Mouse (Mus musculus) heart, postnatal 25 days (tissue): ENCODE data around the gene Kdsr. TPM values are rescaled to one million over a fixed set of nuclear protein-coding genes. Genes with fewer than 3 reads are reported as not detected.
"Not testable (repeated sequence)": the region's sequence is repeated elsewhere in the genome, so short reads cannot be mapped to it uniquely, and the experiment has no call there.

Experiments
- DNase-seq: peaks from one replicate; pipeline ENCODE4 v3.0.0; 2022; ENCODE audit warnings: low spot score
- intact Hi-C: fragments of 180-260 bp; cut with DNase I; formaldehyde crosslinking; loops from one replicate; pipeline ENCODE4 v1.15.1; 2025
- total RNA-seq, 2 experiments: library from RNA; stranded (reverse); gene quantifications; 2 replicates each; pipeline ENCODE4 v1.2.3; 2021

Kdsr gene
- total RNA-seq, 2 experiments from 2014 or later = 6.1 to 6.9 TPM

DNA sequence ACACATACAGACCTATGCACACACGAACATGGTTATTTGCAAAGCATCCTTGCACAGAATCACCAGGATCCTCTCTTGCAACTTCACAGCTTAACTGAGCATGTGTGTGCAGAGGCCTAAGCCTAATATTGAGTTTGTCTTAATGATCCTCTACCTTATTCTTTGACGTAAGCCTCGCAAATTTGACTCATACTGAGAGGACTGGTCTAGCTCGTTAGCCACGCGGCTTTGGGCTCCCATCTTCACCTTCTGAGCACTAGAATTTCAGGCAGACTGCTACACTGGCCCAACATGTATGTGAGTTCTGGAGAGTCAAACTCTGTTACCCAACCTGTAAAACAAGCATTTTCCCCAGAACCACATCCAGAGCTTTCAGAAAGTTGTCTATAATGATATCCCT lies 16.5 kb downstream of the Kdsr start:
- intact Hi-C loops = no loop called here
- no peak for DNase-seq

DNA sequence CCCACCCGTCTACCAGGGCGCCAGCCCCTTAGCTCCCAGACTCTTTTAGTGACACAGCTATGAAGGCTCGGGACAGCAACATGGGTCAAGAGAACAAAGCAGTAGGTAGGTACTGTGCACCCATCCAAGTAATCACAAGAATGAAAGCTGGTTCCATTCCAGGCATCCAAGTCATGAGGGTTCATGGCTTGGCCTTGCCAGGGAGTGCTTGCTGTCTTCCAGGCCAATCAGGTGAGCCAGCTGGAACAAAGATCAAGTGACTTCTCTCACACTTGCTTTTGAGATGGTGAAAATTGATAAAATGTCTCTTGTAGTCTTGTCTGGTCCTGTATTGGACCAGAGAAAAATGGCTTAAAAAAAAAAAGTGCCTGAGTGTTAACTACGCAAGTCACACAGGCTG lies 18.8 kb downstream of the Kdsr start:
- no peak for DNase-seq
- intact Hi-C loops = no loop called here

DNA sequence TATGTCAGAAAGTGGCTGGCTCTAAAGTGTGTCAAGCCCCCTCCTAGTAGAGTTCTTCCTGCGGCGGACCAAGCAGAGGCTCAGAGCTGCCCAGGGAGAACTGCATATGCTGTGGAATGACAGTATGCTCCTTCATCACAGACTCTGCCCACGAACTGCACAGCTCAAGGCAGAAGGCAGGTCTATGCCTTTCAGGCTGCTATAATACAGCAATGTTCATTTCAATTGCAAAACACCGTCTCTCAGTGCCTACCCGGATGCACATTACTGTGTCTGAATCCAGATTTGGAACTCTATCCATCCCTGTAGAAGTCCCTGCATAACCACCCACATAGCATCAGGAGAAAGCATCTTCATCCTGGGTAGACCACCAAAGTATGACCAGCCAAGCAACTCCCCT lies 19.7 kb downstream of the Kdsr start:
- DNase-seq = no peak
- intact Hi-C loops = loop anchor here (5.0 kb wide), 3 partner anchors 77 to 313 kb away; no protein-coding TSS in a partner anchor

DNA sequence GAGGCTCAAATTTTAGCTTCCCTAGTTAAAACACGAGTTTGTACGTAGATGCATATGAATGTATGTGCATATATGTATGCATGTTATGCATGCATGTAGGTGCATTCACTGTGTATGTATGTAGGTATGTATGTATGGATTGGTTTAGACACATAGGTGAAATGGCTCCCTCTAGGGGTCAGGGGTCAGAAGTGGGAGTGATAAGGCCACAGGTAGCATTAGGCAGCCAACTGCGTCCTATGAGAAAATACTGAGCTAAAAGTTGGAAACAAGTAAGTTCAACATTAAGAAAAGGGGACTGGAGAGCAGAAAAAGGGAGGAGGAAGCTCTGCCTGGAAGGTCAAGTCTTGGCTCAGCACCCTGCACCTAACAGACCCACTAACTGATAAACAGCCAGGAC lies 21.4 kb downstream of the Kdsr start:
- intact Hi-C loops = loop anchor here (5.0 kb wide), 3 partner anchors 79 to 311 kb away; no protein-coding TSS in a partner anchor
- no peak for DNase-seq

DNA sequence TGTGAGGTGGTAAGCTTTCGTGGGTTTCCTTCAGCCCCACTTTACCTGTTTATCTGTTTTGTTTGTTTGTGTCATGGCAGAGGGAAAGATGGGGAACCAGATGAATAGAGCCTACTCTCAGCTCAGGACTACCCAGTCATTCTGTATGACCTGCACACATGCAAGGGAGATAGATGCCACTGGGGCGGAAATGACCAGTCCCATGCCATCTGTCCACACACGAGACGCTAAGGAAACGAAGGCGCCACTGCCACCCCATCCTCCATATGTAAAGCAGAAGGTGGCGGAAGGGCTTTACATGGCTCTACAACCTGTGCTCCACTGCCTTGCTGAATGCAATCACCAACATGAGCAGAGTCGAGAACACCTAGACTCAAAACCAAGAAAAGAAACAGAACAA lies 23.3 kb downstream of the Kdsr start:
- DNase-seq = no peak
- intact Hi-C loops = loop anchor here (5.0 kb wide), 3 partner anchors 81 to 309 kb away; no protein-coding TSS in a partner anchor

DNA sequence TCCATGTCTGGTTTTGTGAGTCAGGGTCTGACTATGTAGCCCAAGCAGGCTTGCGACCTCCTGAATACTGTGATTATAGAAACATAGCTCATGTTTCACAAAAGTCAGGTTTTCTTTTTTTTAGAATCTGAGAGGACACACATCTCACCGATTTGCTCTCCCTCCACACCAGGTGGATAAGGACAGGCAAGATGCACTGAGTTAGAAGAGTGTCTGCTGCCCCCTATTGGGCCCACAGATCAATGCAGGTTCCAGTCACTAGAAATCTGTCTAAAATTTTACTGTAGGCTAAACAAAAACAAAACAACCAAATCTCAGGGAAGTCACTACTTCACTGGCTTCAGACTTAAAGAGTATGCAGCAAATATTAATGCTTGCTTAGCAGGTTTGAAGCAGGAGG lies 23.9 kb downstream of the Kdsr start:
- intact Hi-C loops = loop anchor here (5.0 kb wide), 3 partner anchors 82 to 308 kb away; no protein-coding TSS in a partner anchor
- DNase-seq = no peak

DNA sequence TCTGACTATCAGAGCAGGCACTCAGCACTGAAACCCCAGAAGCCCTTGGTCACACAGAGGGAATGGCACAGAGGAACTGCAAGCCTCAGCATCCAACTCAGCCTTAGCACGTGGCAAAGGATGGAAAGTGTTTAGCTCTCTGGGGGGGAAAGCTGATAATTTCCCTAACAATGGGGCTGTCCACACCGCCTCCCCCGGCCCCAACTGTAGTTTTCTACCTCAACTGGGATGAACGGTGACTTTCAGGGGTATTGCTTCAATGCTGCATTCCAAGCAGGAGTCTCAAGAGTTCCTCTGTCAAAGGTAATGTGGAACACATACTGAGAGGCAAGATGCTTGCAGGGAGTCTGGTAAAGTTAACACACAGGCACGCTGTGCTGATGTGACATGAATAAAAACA lies 37.5 kb downstream of the Kdsr start:
- intact Hi-C loops = no loop called here
- DNase-seq = no peak

DNA sequence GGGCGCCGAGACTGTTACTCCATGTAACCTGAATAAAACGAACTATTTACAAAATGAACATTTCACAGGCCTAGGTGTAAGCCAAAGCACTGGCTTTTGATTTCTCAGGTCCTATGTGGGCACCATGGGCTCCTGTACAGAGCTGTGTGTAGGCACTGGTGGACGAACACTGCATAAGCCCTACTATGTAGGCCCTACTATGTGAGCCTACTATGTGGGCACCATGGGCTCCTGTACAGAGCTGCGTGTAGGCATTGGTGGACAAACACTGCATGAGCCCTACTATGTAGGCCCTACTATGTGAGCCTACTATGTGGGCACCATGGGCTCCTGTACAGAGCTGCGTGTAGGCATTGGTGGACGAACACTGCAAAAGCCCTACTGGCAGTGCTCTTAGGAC lies 41.8 kb downstream of the Kdsr start:
- DNase-seq = not testable (repeated sequence)
- intact Hi-C loops = loop anchor here (1.0 to 10.0 kb wide), 5 partner anchors 175 to 653 kb away; partner anchors contain the start of gene Phlpp1

DNA sequence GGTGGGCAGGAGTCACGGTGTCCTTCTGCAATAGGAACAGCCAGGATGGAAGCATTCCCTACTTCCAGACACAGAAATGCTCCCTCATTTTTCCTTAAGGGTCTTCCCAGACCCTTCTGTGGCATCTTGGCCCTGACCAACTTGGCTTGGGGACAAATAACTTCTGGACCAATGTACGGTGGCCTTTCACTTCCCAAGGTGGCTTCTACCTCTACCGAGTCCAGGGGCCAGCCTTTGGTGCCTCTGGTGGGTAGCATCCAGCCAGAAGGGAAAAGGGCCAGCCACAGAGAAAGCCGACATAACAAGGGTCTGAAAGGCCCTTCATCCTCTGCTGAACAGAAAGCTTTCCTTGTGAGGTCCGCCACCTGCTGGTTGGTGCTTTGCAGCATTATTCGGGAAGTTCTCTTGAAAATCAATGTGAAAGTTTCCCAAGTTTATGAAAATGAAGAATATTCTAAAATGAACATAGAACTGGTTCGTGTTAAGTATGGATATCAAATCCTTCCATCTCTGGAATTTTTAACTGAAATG lies 42.4 kb downstream of the Kdsr start:
- peak; percentile 9 for DNase-seq
- intact Hi-C loops = loop anchor here (1.0 to 10.0 kb wide), 5 partner anchors 175 to 652 kb away; partner anchors contain the start of gene Phlpp1

DNA sequence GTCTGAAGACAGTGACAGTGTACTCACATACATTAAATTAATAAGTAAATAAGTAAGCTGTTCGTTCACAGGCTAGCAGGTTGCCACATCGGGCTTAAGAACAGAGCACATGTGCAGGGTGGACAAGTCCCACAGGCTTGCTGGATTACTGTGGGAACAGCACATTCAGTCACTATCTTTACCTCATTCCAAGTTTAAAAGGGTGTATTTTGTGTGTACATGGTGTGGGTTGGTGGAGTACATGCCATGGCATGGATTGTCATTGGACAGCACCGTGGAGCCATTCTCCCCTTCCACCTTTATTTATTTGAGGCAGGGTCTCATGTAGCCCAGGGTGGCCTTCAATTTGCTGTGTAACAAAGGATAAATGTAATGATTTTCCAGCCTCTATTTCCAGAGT lies 43.4 kb downstream of the Kdsr start:
- intact Hi-C loops = loop anchor here (10.0 kb wide), 2 partner anchors 541 to 651 kb away; partner anchors contain the start of gene Phlpp1
- no peak for DNase-seq

DNA sequence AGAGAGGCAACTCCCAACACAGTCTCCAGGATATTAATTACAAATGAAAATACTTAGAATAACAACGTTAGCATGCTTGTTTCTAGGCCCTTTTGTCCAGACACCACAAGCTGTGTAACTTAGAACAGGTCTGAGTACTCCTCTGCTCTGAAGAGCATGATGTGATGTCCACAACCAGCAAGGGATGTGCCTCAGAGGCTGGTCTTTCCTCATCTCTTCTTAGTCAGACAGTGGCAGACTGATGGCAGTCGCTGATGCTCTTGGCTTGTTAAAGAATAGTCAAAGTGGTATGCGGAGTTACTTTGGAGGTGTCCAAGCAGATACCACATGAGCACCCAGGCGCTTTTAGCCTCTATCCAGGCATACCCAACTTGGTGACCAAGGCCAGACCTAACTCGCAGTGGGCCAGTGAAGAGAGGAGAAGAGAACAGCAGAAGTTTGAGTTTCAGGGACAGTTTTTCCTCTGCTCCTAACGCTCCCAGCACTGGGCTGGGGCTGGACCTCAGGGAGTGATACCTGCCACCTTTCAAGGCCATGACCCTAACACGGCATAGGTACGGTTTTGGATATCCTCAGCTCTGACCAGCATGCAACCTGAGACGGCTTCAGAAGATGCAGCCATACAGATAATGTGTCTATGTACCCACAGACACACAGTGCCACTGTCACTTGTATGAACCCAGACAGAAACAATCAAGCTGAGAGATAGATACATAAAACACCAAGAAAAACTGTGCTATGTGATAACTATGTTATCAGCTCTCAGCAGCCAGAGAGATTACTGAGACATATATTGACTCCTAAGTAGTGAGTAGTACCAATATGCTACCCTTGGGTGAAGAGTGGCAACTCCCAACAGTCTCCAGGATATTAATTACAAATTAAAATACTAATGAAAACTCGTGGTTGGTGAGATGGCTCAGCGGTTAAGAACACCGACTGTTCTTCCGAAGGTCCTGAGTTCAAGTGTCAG lies 44.1 kb downstream of the Kdsr start:
- intact Hi-C loops = loop anchor here (10.0 kb wide), 2 partner anchors 541 to 651 kb away; partner anchors contain the start of gene Phlpp1
- no peak for DNase-seq

DNA sequence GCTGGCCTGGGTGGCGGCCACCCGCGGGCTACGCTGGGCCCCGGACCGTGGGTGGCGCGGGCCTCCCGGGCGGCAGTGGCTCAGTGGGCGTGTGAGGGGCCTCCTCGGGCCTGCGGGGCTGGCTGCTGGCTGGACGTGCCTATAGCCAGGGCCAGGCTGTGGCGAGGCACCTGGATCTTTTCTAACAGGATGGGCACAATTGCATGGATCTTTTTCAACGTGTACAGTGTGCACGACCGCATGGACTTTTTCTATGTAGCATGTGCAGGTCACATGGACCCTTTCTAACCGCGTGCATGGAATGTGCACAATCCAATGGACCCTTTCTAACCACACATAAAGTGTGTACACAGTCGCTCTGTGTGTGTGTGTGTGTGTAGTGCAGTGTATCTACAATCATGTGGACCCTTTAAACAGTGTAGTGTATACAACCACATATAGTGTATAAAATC lies 45.0 kb downstream of the Kdsr start:
- DNase-seq = no peak
- intact Hi-C loops = loop anchor here (10.0 kb wide), 2 partner anchors 540 to 650 kb away; partner anchors contain the start of gene Phlpp1

DNA sequence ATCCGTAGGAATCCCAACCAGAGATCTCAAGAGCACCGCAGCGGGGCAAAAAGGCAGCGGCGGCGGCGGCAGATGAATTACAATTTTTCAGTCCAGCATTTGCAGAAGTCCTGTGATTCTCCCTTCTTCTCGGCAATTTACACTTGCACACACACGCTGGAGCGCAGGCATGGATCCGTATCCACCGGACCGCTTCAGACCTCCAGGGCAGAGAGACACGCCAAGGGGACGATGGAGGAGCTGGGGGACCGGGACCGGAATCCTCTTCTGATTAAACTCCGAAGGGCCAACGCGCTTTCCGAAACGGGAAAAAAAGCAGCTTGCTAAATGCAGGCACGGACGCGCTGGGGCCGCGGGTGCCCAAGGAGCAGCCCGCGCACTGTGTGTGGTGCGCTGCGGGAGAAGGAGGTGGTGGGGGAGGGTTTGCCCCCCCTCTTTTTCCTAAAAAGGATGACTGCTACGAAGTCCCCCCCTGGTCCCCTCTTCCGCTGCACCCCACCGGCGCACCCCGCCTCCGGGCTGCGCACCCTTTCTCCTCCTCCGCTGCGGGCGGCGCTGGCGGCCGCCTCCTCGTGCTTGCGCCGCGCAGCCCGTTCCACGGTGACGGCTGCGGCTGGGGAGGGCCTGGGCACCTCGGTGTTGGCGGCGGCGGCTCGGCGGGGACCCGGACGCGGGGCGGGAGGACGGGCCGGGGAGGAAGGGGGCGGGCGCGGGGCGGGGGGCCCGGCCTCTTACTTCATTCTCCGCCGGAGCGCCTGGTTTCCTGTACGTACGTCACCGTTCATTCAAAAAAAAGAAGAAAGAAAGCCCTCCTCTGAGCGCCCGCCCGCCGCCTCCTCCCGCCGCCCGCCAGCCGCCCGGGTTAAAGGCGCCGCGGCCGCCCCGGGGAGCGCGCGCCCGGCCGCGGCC lies 45.7 kb downstream of the Kdsr start, which contains the start of gene Bcl2:
Bcl2 (minus strand) TSS at position 654 of the 909 bp plus-strand sequence.
- peak; percentile 72 for DNase-seq
- intact Hi-C loops = loop anchor here (2.0 to 10.0 kb wide), 3 partner anchors 85 to 649 kb away; partner anchors contain the start of gene Phlpp1

DNA sequence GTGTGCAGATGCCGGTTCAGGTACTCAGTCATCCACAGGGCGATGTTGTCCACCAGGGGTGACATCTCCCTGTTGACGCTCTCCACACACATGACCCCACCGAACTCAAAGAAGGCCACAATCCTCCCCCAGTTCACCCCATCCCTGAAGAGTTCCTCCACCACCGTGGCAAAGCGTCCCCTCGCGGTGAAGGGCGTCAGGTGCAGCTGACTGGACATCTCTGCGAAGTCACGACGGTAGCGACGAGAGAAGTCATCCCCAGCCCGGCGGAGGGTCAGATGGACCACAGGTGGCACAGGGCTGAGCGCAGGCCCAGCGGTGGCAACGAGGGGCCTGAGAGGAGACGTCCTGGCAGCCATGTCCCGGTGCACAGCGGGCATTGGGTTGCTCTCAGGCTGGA lies 47.2 kb downstream of the Kdsr start:
- intact Hi-C loops = loop anchor here (2.0 to 10.0 kb wide), 3 partner anchors 84 to 648 kb away; partner anchors contain the start of gene Phlpp1
- DNase-seq = peak; percentile 40

DNA sequence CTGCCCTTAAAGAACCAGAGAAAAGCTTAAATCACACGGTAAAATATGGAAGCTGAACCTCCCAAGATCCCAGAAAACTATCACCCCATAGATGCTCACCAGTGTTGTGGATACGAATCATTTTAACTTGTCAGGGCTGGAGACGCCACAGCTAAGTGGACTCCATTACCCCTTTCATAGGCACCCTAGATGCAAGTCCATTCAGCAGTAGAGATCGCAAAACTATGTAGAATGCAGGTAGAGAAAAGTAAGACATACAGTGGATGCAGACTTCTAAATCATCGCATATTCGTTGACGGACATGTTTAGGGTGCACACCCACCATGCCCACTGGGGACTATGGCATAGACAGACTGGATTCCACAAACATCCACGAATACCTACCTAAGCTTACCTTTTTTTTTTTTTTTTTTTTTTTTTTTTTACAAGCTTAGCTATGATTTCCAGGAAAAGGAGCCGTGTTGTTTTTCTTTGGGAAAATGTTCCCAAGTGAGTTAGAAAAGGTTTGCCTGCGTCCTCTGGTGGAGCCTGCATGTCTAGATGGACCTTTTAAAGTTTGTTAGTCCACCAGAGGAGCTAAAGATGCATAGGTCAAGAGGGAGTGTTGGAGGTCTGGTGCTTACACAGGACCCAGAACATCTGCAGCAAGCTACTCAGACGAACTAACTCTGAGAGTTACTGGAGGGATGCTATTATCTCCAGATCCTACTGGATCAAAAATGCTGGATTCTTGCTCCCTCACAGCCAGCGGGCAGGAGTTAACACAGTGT lies 48.0 kb downstream of the Kdsr start:
- intact Hi-C loops = loop anchor here (2.0 to 10.0 kb wide), 3 partner anchors 83 to 647 kb away; partner anchors contain the start of gene Phlpp1
- DNase-seq = no peak

DNA sequence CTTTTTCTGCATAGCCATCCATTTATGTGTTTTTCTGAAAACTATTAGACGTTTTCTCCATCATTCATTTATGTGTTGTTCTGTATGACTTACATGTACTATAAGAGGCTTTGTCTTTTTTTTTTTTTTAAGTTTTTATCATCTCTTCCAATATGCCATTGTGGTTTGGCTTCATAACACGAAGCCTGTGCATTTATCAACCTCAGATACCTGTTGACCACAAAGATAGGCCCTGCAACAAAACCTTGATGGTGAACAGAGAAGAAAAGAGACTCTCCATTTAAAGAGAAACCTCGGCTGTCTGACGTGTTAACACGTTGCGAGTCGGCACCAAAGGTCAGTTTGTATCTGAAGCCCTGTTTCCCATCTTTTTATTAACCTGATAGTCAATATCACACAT lies 49.3 kb downstream of the Kdsr start:
- intact Hi-C loops = loop anchor here (10.0 kb wide), 2 partner anchors 535 to 645 kb away; partner anchors contain the start of gene Phlpp1
- no peak for DNase-seq

DNA sequence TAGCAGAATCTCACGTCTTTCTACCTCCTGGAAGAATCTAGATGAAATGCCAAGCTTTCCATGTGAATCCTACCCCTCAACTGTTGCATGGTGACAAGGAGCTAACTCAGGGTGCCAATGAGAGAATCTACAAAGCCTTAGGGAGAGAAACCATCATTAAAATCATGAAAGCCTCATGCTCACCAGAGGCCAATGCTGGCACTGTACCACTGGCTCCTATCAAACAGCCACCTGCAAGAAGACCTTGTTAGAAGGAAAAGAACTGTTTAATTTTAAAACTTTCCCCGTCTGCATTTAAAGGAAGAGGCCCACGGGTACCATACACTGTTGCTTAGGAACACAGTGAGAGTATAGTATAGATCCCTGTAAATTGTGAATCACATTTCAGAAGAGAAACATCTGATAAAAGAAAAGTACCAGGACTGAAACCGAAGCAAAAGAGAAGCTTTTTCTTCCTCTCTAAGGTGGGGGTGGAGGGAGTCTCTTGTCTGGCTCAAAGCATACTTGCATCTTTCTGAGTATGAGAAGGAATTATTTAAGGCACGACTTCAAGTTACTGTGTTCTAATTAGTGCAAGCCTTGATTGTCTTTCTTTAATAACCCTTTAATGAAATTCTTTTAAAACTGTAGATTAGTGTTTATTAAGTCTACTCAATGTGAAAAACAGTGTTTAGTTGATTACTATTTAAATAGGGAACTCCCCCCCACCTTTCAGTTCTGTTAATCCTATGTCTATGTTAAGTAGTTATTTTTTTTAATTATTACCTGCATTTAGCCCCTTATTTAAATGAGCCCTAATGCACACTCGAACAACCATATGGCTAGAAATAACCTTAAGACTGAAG lies 52.3 kb downstream of the Kdsr start:
- DNase-seq = no peak
- intact Hi-C loops = no loop called here

DNA sequence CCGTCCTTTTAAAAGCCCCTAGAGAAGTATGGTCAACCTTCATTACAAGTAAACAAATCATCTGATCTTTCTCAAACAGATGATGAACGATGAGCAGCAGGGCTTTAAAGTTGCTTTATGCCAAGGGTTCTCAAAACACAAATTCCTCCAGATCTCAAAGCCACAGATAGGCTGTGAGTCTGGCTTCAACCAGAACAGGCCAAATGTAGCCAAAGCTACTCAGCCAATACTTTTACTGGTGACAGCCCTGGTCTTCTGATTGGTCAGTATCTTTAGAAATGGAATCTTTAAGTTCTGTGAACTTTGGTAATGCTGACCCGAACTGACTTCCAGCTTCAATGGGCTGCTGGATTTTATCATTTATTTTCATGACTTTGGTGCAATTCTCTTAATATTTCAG lies 56.3 kb downstream of the Kdsr start:
- no peak for DNase-seq
- intact Hi-C loops = no loop called here
